Mouse (Mus musculus): ENCODE data around the gene Crhbp.

The Crhbp gene

DNA sequence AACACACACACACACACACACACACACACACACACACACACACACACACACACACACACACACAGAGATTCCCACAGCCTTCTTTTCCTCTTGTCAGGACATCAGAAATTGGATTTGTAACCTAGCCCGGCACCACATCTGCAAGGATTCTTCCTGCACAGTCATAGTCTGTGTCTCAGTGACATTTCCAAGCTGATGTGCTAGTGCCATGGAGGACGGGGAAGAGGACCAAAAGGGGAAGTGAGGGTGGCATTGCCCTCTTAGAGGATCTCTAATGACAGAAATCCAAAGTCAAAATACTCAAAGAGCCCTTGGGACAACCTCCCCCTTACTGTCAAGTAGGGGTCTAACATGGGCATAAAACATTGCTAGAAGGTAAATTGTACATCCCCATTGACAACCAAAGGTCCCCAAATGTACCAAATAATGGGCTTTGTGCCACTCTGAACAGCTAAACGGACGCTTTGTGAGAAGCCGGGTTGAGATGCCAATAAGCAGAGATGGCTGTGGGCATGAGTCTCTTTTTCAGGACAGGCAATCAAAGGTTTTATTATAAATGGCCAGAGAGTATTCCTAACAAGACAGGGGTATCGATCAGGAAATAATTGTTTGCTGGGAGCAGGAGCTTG, 26.0 kb downstream of the Crhbp start:
- 51% methylated on average over 6 of the region's 6 CpGs for WGBS

- WGBS: 71% methylated on average over 2 of the region's 2 CpGs
Measured at GRCm38 (mm10) chr13:95412257-95412656, 32.5 kb downstream of the Crhbp start.

GRCm38 (mm10) chr13:95393242-95393641, 51.5 kb downstream of the Crhbp start:
- 56% methylated on average over 7 of the region's 7 CpGs for WGBS

GRCm38 (mm10) chr13:95389866-95390865, 54.6 kb downstream of the Crhbp start:
- 33% methylated on average over 24 of the region's 24 CpGs for whole genome bisulfite sequencing

- 86% methylated on average over 5 of the region's 5 CpGs for WGBS
Measured at GRCm38 (mm10) chr13:95388226-95388625, 56.5 kb downstream of the Crhbp start.

GRCm38 (mm10) chr13:95382418-95382817, 62.3 kb downstream of the Crhbp start:
- WGBS: 70% methylated on average over 5 of the region's 5 CpGs
